Mouse (Mus musculus): ENCODE results near the gene Nlrc3.
"Not testable (repeated sequence)": the region's sequence is repeated elsewhere in the genome, so short reads cannot be mapped to it uniquely, and the experiment has no call there.

Nlrc3 gene

GRCm38 (mm10) chr16:3976251-3976671, at the start of gene Nlrc3:
Gene Nlrc3 (minus strand): TSS chr16:3976632.
- no peak for DNase-seq

GRCm38 (mm10) chr16:4022719-4023118, 46.3 kb upstream of the Nlrc3 start:
- no peak for DNase-seq

DNA sequence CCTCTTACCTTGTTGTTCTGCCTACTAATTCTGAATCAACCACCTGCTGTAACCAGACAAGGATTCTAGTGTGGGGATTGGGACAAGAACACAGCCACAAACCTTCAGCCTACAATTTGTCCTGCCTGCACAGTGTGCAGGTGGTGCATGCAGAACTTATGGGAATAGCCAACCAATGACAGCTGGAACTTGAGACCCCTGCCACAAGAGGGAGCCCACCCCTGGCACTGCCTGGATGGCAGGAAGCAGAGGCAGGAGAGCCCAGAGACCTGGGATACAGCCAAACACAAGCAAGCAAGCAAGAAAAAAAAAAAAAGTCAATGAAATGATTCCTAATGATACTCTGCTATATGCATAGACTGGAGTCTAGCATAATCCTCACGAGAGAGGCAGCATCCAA, 44.8 kb upstream of the Nlrc3 start:
- DNase-seq, result no peak

- not testable (repeated sequence) for DNase-seq
These were observed 41.0 kb upstream of the Nlrc3 start for GRCm38 (mm10) chr16:4017466-4017865.

DNA sequence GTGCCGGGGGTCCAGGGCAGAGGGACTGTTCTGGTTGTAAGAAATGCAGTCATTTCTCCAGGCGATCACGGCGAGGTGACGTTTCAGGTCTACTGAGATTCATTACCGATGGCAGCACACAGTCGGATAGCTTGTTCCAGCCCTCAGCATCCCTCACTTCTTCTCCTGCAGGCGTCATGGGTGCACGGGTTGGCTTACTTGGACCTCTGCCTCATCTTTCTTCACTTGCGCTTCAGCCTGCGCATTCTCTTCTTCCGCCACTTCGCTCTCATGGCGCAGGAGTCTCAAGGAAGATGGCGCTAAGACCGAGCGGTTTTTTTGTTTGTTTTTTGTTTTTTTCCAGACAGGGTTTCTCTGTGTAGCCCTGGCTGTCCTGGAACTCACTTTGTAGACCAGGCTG, 40.4 kb upstream of the Nlrc3 start:
- DNase-seq, result not testable (repeated sequence)

DNA sequence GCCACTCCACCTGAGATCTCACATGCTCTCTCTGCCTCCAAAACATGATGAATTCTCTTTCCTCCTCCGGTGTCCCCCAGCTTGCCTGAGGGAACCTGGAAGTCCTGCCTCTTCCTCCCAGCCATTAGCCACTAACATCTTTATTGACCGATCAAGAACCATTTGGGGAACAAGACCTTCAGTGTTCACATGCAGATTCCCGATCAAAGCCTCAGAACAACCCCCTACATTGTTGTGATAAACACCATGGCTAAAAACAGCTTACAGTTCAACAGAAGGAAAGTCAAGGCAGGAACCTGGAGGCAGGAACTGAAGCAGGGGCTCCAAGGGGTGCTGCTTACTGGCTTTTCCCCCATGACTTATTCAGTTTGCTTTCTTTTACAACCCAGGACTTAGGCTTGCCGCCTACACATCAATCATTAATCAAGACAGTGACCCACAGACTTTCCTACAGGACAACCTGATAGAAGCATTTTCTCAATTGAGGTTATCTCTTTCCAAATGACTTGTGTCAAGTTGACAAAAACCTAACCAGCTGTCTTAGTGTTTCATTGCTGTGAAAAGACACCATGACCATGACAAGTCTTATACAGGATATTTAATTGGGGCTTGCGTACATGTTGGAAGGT, 37.7 kb upstream of the Nlrc3 start:
- no peak for DNase-seq

GRCm38 (mm10) chr16:4012882-4013570, 36.6 kb upstream of the Nlrc3 start:
- DNase-seq, result no peak

- peak; percentile 98 for DNase-seq
These were observed 27.3 kb upstream of the Nlrc3 start, which contains the start of gene Slx4 for GRCm38 (mm10) chr16:4003489-4004398. Gene Slx4 (minus strand): TSS chr16:4003770.

- no peak for DNase-seq
These were observed 12.0 kb upstream of the Nlrc3 start for GRCm38 (mm10) chr16:3988410-3988809.

DNA sequence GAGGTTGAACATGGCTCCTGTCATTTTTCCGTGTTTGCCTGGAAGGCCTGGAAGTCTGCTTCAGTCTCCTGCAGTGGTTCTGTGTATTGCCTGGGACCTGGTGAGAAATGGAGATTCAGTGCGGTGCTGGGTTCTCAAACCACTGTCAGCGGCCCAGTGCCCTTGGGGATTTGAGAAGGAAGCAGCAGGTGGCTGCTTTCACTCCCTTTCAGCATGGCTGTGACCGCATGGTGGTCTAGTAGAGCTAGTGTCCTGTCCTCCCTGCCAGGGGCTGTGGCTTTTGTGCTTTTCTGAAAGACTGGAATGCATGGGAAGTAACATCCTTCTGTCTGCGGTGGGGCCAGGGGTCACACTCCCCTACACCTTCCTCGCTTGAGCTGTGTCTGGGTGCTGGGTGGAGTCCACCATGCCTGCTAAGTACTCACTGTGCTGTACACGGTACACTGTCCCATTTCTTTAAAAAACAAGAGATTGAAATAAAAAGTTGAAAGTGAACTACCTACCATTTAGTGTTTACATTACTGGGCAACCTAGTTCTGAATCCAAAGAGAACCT, 6.8 kb upstream of the Nlrc3 start:
- no peak for DNase-seq

DNA sequence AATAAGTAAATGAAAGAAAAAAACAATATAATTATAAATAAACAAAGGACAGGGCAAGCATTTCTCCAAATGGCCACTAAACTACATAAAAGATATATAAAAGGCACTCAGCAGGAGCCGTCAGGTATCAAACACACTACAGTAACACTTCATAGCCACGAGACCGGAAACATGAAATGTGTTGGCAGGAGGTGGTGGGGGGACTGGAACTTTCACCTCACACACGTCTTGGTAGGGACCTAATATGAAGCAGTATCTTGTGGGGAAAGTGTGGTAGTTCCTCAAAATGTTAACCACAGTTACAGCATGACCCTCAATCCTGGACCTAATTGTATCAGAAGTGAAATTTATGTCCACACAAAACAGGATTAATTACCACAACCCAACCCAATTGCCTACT, 5.7 kb upstream of the Nlrc3 start:
- DNase-seq, result no peak

DNA sequence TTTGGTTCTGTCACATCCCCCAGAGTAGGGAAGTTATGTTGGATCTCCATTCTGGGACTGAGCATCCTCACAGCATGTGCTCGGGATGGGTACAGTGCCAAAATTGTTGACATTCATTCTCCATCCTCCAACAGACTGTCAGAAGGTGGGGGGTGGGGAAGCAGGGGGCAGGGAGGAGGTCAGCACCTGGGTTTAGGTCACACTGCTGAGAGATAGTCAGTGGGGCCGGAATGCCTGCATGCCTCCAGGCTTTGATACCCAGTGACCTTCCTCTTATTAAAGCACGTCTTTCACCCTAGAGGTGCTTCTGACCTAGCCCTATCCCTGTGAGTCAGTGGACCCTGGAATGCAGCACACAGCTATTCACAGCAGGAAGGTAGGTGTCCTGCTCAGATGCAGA, 280 bp upstream of the Nlrc3 start:
- DNase-seq, result no peak

GRCm38 (mm10) chr16:3975658-3976057, 774 bp downstream of the Nlrc3 start:
- DNase-seq, result no peak

DNA sequence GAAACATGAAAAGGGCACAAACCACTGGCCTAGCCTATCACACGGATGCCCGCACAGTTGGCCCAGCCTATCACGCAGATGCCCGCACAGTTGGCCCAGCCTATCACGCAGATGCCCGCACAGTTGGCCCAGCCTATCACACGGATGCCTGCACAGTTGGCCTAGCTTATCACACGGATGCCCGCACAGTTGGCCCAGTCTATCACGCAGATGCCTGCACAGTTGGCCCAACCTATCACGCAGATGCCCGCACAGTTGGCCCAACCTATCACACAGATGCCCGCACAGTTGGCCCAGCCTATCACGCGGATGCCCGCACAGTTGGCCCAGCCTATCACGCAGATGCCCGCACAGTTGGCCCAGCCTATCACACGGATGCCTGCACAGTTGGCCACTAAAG, 2.0 kb downstream of the Nlrc3 start:
- DNase-seq, result not testable (repeated sequence)

GRCm38 (mm10) chr16:3965534-3965933, 10.9 kb downstream of the Nlrc3 start:
- DNase-seq, result no peak

DNA sequence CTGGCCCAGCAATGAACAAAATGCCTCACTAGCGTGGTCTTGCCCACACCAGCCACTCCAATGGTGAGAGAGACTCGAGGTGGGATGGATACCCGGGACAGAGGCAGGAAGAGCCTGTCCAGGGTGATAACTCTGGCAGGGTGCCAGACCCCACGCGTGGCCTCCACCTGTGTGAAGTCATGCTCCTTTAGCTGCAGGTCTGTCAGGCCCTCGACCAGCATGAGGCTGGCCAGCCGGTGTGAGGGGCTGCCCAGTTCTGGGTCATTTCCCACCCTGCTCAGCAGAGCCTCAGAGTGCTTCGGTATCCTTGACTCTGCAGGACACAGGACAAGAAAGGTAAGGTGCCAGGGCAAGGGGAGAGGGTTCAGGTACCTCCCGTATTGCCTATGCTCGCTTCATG, 11.4 kb downstream of the Nlrc3 start:
- no peak for DNase-seq

- no peak for DNase-seq
These were observed 17.2 kb downstream of the Nlrc3 start for GRCm38 (mm10) chr16:3959261-3959660.

- no peak for DNase-seq
These were observed 20.1 kb downstream of the Nlrc3 start for GRCm38 (mm10) chr16:3956369-3956768.

- DNase-seq, result no peak
These were observed 25.3 kb downstream of the Nlrc3 start for GRCm38 (mm10) chr16:3951141-3951540.

GRCm38 (mm10) chr16:3934701-3935100, 41.7 kb downstream of the Nlrc3 start:
- no peak for DNase-seq

DNA sequence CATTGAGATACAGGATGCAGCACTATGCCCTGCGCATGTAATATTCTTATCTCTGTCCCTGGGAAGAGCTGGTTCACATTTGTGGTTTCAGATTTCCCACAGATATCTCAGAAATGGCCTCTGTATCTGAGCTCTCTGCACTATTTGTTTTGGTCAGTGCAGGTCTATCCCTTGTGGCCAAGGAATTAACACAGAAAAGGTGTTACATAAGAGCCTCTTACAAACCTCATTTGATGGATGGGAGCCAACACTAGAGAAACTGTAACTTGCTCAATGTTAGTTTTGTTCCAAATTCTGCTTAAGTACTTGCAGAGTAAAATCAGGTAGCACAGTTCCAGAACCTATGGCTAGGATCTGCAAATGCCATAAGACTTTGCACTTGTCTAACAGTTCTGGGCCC, 42.3 kb downstream of the Nlrc3 start:
- no peak for DNase-seq

DNA sequence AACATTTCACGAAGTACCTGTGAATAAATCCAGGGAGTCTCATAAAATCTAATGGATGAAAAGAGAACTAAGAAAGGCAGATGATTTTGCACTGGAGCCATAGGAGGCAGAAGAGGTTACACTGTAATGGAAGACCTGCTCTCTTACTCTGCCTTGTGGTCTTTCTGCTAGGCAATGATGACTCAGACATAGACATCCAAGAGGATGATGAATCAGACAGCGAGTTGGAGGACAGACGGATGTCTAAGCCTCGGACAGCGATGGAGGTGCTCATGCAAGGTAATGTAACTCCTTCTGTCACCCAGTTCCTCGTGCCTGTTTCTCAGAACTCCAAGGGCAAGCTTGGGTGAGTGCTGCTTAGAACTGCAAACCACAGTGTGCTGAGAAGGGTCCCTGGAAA, 42.9 kb downstream of the Nlrc3 start:
- no peak for DNase-seq

- no peak for DNase-seq
These were observed 47.3 kb downstream of the Nlrc3 start for GRCm38 (mm10) chr16:3929151-3929550.
